Mouse (Mus musculus) yolk sac, embryonic 10.5 days (tissue): ENCODE data around the gene Pdcl.
A peak's percentile ranks its signal among the peaks of the same experiment; 100 is the strongest.

Experiments used
- DNase-seq: peaks from one replicate; pipeline ENCODE4 v3.0.0-alpha.2; 2017; ENCODE audit warnings: low spot score

Pdcl gene

GRCm38 (mm10) chr2:37358633-37359540, at the start of gene Pdcl:
Gene Pdcl, minus strand, starts transcription at chr2:37359332.
- DNase-seq, result peak; percentile 96

- DNase-seq, result no peak
Observed at GRCm38 (mm10) chr2:37395539-37395938, 36.4 kb upstream of the Pdcl start.

GRCm38 (mm10) chr2:37382921-37383320, 23.8 kb upstream of the Pdcl start:
- no peak for DNase-seq

DNA sequence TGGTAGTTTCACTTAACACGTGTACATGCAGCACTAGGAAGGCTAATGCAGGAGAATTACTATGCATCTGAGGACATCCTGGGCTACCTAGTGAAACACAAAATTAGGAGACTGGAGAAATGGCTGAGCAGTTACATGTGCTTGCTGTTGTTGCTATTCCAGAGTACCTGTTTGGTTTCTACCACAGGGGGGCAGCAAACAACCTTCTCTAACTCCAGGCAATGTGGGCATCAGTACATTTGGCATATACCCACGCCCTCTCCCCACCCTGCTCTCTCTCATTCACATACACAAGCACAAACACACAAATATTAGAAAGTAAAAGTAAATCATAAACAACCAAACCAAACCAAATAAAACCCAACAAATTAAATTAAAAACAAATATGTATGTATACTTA, 21.1 kb upstream of the Pdcl start:
- DNase-seq, result peak; percentile 13

DNA sequence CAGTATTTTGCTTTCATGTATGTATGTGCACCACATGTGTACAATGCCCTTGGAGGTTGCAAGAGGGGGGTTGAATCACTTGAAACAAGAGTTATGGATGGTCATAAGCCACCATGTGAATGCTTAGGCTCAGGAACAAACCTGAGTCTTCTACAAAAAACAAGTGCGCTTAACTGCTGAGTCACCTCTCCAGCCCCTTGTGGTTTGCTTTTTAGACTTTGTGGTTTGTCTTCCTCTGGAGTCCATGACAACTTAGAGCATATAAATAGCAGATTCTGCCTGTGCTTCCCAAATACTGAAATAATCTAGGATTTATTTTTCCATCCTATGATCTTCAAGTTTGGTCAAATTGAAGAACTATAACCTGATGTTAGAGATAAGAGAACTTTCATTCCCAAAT, 16.9 kb upstream of the Pdcl start:
- no peak for DNase-seq

- no peak for DNase-seq
Observed at GRCm38 (mm10) chr2:37370651-37371050, 11.5 kb upstream of the Pdcl start.

GRCm38 (mm10) chr2:37359908-37360307, 776 bp upstream of the Pdcl start:
- DNase-seq, result no peak

DNA sequence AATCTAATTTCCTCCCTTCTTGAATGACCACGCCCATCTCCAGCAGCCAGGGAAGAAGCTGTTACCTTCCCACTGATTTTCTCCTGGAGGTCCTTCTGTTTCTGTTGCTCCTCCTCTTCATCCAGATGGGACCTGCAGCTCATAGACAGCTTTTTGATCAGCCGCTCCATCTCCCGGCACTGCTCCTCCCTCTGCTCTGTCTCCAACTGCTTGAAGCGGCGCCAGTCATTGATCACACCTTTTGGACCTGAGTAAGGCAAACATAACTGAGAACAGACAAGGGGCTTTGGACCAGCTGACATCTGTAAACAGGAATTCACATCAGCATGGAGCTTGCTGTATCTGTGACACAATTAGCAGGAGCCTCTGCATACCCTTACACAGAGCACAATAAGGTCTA, 3.6 kb downstream of the Pdcl start:
- no peak for DNase-seq

- DNase-seq, result no peak
Observed at GRCm38 (mm10) chr2:37351671-37352070, 7.5 kb downstream of the Pdcl start.

DNA sequence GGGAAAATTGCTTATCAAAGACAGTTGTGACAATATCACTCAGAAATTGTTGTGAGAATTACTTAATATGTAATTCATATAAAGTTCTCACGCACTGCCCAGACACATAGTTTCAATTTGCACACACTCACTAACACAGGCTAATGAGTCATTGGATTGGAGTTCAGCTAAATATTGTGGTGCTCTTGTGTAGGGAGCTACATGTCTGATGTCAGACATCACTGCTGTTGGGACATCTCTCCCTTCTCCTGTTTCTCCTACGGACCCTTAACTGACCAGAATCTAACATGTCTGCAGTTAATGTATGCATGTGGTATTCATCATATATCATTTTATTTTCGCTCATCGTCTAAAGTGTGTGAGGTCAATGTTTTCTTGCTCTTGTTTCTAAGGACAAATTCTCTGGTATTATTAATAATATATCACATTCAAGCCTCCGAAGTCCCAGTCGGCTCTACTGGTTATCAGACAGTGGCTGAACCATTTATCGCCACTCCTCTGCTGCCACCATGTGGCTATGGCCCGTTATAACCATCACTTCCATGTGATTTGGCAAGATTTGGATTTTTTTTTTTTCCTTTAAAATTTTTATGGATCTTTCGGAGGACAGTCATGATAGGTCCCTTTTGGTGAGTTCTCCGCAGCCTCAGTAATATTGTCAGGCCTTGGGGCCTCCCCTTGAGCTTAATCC, 20.5 kb downstream of the Pdcl start:
- DNase-seq, result no peak

GRCm38 (mm10) chr2:37333321-37333720, 25.8 kb downstream of the Pdcl start:
- no peak for DNase-seq

DNA sequence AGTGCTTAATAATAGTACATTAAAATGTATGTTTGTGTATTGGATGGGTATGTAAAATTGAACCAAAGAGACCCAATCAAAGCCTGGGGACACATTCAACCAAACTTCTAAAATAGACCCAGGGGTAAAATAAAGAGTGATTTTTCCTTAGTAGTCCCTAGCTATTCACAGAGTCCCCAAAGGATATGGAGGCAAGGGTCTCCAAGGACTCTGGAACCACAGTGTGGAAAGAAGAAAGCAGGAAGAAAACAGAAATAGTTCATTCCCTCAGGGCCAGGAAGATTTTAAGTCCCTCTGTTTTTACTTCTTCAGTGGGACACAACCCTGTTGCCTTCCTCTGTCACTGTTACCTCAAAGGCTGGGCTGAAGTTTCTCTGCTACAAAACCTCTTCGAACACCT, 32.9 kb downstream of the Pdcl start, which contains the start of gene Olfr368:
TSS of gene Olfr368 (plus strand) at position 301 of the 400 bp plus-strand sequence.
- DNase-seq, result no peak
